Mouse (Mus musculus) neural tube, embryonic 15.5 days (tissue): ENCODE results near the gene Cpeb3. TPM values are rescaled to one million over a fixed set of nuclear protein-coding genes. Genes with fewer than 3 reads are reported as not detected.
"Not testable (repeated sequence)": the region's sequence is repeated elsewhere in the genome, so short reads cannot be mapped to it uniquely, and the experiment has no call there.

Source experiments
- ATAC-seq: fragments of 200-750 bp; cut with Nextera tagmentation; 2 replicates; pipeline ENCODE4 v1.8.0; 2017; ENCODE audit warnings: mild to moderate bottlenecking, moderate TSS enrichment, moderate library complexity; ENCODE audit not compliant: low FRiP score
- H3K27ac ChIP-seq: fragments of 300-500 bp; sonication (generic); replicated peaks from 2 replicates; pipeline ENCODE4 v1.5.1; 2015; ENCODE audit warnings: mild to moderate bottlenecking, inconsistent platforms
- H3K27me3 ChIP-seq: fragments of 300-500 bp; sonication (generic); replicated peaks from 2 replicates; pipeline ENCODE4 v1.6.1; 2015; ENCODE audit warnings: inconsistent platforms
- H3K36me3 ChIP-seq: fragments of 300-500 bp; sonication (generic); 2 replicates; pipeline ENCODE4 v1.6.1; 2015; ENCODE audit warnings: inconsistent platforms
- H3K4me1 ChIP-seq: fragments of 300-500 bp; sonication (generic); 2 replicates; pipeline ENCODE4 v1.6.1; 2015; ENCODE audit warnings: inconsistent platforms
- H3K4me2 ChIP-seq: fragments of 300-500 bp; sonication (generic); 2 replicates; pipeline ENCODE4 v1.6.1; 2015; ENCODE audit warnings: inconsistent platforms, mild to moderate bottlenecking, moderate library complexity
- H3K4me3 ChIP-seq: fragments of 300-500 bp; sonication (generic); replicated peaks from 2 replicates; pipeline ENCODE4 v1.5.1; 2015; ENCODE audit warnings: mild to moderate bottlenecking, inconsistent platforms
- H3K9ac ChIP-seq: fragments of 300-500 bp; sonication (generic); replicated peaks from 2 replicates; pipeline ENCODE4 v1.6.1; 2015; ENCODE audit warnings: mild to moderate bottlenecking, inconsistent platforms
- H3K9me3 ChIP-seq: fragments of 300-500 bp; sonication (generic); replicated peaks from 2 replicates; pipeline ENCODE4 v1.6.1; 2016; ENCODE audit warnings: inconsistent platforms
- WGBS: fragments of 180-500 bp; shearing (Covaris S2); methylation state at CpG from one replicate; pipeline ENCODE4 v1.1.7; 2015; ENCODE audit warnings: mixed read lengths; 5-methylcytosine and 5-hydroxymethylcytosine counted together
- polyA plus RNA-seq: library from polyadenylated mRNA; unstranded; fragments of >200 nt; fragmentation: Nextera tagmentation; extraction: Ambion mirVana; gene quantifications from 2 replicates; pipeline ENCODE4 v1.2.1, GENCODE M21; 2015

Gene Cpeb3
- polyA plus RNA-seq, 1 experiment from 2014 or later, result 12.0 TPM

DNA sequence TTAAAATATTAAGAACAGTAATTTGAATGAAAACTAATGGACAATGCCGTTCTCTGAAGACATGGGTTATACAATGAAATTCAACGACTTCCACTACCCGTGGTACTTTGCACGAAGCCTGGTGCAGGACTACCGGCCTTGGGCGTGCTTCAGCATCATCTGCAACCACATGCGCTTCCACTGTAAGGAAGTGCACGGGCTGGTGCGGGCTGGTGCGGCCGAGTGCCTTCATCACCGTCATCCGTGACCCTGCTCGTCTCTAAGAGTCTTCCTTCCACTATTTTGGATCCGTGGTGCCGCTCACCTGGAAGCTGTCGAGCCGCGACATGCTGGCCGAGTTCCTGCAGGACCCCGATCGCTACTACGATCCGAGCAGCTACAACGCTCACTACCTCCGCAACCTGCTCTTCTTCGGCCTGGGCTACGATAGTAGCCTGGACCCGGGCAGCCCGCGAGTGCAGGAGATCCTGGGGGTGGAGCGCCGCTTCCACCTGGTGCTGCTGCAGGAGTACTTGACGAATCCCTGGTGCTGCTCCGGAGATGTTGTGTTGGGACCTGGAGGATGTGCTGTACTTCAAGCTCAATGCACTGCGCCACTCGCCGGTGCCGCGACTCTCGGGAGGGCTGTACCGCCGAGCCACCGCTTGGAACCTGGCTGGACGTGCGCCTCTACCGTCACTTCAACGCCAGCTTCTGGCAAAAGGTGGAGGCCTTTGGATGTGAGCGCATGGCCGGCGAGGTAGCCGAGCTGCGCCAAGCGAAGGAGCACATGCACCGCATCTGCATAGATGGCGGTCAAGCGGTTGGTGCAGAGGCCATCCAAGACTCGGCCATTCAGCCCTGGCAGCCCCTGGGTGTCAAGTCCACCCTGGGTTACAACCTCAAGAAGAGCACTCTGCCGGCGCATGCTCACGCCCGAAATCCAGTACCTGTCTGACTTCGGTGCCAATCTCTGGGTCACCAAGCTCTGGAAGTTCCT lies 25.4 kb upstream of the Cpeb3 start:
- Histone ChIP-seq H3K4me1 (peaks cover 17% of the 10 kb centered on the region), H3K9ac (peak overlapping the region; percentile 50), H3K9me3 (no peaks in the 10 kb centered on the region), H3K4me2 (peak overlapping the region; percentile 85), H3K27ac (0 out of 2 replicates have a peak overlapping the region, but pooled peaks have one; percentile 13), H3K36me3 (no peaks in the 10 kb centered on the region), H3K4me3 (peak overlapping the region; percentile 46), H3K27me3 (peaks cover 12% of the 10 kb centered on the region; the same call in 1 of the 2 replicates)
- WGBS, result 5% methylated on average over 63 of the region's 63 CpGs
- peak; percentile 80 for ATAC-seq

- 59% methylated on average over 9 of the region's 9 CpGs for WGBS
- H3K9ac ChIP-seq, H3K27ac ChIP-seq, H3K4me3 ChIP-seq, H3K4me1 ChIP-seq, H3K36me3 ChIP-seq, ATAC-seq, H3K4me2 ChIP-seq, H3K9me3 ChIP-seq: not testable (repeated sequence)
- peaks cover 12% of the 10 kb centered on the region; the same call in 1 of the 2 replicates for H3K27me3 ChIP-seq
These were observed 24.2 kb upstream of the Cpeb3 start for GRCm38 (mm10) chr19:37232598-37232997.

- H3K4me3 ChIP-seq, result no peak overlapping the region
- H3K27ac ChIP-seq, result no peak overlapping the region
- no peaks in the 10 kb centered on the region for H3K9me3 ChIP-seq
- H3K27me3 ChIP-seq, result no peaks in the 10 kb centered on the region
- peaks cover 16% of the 10 kb centered on the region for H3K36me3 ChIP-seq
- no peak overlapping the region for H3K9ac ChIP-seq
- ATAC-seq, result no peak
- H3K4me2 ChIP-seq, result no peak overlapping the region
- H3K4me1 ChIP-seq, result no peaks in the 10 kb centered on the region
- 86% methylated on average over 6 of the region's 6 CpGs for WGBS
These were observed 16.9 kb upstream of the Cpeb3 start for GRCm38 (mm10) chr19:37225197-37225862.

- H3K9ac ChIP-seq, result no peak overlapping the region
- H3K4me2 ChIP-seq, result no peak overlapping the region
- WGBS, result 85% methylated on average over 2 of the region's 2 CpGs
- H3K4me1 ChIP-seq, result peaks cover 1% of the 10 kb centered on the region
- peaks cover 45% of the 10 kb centered on the region for H3K36me3 ChIP-seq
- no peak overlapping the region for H3K27ac ChIP-seq
- H3K27me3 ChIP-seq, result no peaks in the 10 kb centered on the region
- ATAC-seq, result no peak
- no peak overlapping the region for H3K4me3 ChIP-seq
- H3K9me3 ChIP-seq, result no peaks in the 10 kb centered on the region
These were observed 6.3 kb upstream of the Cpeb3 start for GRCm38 (mm10) chr19:37214711-37215110.

GRCm38 (mm10) chr19:37211416-37211815 lies 3.0 kb upstream of the Cpeb3 start:
- H3K4me1 ChIP-seq, result peaks cover 16% of the 10 kb centered on the region
- WGBS, result 97% methylated on average over 3 of the region's 3 CpGs
- no peaks in the 10 kb centered on the region for H3K27me3 ChIP-seq
- no peak for ATAC-seq
- H3K9me3 ChIP-seq, result no peaks in the 10 kb centered on the region
- no peak overlapping the region for H3K4me2 ChIP-seq
- no peak overlapping the region for H3K9ac ChIP-seq
- H3K36me3 ChIP-seq, result peaks cover 23% of the 10 kb centered on the region
- H3K27ac ChIP-seq, result no peak overlapping the region
- no peak overlapping the region for H3K4me3 ChIP-seq

DNA sequence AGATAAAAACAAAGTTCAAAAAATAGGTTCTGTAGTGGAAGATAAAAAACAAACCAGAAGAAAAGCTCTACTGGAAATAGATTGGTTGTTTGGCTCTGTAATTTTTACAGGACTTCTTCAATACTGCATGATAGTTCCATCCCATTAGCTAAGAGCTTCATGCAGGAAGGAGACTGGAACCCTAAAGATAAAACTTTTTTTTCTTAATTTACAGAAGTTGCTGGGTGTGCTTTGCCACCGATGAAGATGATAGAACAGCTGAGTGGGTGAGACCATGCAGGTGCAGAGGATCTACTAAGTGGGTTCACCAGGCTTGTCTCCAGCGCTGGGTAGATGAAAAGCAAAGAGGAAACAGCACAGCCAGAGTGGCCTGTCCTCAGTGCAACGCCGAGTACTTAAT lies 2.1 kb upstream of the Cpeb3 start:
- no peak overlapping the region for H3K4me3 ChIP-seq
- H3K27me3 ChIP-seq, result no peaks in the 10 kb centered on the region
- H3K4me1 ChIP-seq, result peaks cover 22% of the 10 kb centered on the region
- peaks cover 21% of the 10 kb centered on the region for H3K36me3 ChIP-seq
- no peak overlapping the region for H3K9ac ChIP-seq
- H3K27ac ChIP-seq, result no peak overlapping the region
- H3K4me2 ChIP-seq, result no peak overlapping the region
- over 99% methylated on average over 4 of the region's 4 CpGs for WGBS
- no peaks in the 10 kb centered on the region for H3K9me3 ChIP-seq
- ATAC-seq, result no peak

DNA sequence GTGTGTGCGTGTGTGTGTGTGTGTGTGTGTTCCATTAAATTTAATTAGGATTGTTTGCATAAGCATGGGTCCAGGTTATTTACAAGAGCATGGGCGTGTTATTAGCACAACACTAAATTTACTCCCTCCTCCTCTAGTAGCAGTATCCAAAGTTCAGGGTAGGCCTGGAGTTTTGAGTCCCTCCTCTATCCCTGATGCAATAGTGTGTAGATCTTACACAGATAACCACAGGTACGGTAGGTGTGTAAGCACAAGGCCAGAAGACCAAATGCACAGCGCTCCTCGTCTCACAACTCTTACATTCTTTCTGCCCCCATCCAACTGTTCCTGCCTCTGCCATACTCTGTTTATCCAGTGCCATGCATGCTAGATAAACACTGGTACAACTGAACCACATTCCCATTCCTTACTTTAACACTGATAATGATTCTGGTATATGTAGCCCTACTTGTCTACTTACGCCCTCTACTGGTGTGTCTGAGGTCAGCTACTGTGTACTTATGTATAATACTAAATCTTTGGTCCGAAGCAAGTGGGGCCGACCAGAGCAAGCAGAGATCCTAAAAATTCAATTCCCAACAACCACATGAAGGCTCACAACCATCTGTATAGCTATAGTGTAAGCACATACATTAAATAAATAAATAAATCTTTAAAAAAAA lies 1.2 kb upstream of the Cpeb3 start:
- Histone ChIP-seq H3K27me3 (no peaks in the 10 kb centered on the region), H3K4me2 (peak overlapping the region; percentile 87), H3K27ac (no peak overlapping the region), H3K9me3 (no peaks in the 10 kb centered on the region), H3K9ac (no peak overlapping the region), H3K36me3 (peaks cover 19% of the 10 kb centered on the region), H3K4me1 (peaks cover 22% of the 10 kb centered on the region), H3K4me3 (no peak overlapping the region)
- no peak for ATAC-seq
- 87% methylated on average over 8 of the region's 8 CpGs for WGBS

GRCm38 (mm10) chr19:37208986-37209385 lies 585 bp upstream of the Cpeb3 start:
- ATAC-seq, result no peak
- WGBS, result 71% methylated on average over 7 of the region's 7 CpGs
- H3K9ac ChIP-seq, result peak overlapping the region; percentile 98

DNA sequence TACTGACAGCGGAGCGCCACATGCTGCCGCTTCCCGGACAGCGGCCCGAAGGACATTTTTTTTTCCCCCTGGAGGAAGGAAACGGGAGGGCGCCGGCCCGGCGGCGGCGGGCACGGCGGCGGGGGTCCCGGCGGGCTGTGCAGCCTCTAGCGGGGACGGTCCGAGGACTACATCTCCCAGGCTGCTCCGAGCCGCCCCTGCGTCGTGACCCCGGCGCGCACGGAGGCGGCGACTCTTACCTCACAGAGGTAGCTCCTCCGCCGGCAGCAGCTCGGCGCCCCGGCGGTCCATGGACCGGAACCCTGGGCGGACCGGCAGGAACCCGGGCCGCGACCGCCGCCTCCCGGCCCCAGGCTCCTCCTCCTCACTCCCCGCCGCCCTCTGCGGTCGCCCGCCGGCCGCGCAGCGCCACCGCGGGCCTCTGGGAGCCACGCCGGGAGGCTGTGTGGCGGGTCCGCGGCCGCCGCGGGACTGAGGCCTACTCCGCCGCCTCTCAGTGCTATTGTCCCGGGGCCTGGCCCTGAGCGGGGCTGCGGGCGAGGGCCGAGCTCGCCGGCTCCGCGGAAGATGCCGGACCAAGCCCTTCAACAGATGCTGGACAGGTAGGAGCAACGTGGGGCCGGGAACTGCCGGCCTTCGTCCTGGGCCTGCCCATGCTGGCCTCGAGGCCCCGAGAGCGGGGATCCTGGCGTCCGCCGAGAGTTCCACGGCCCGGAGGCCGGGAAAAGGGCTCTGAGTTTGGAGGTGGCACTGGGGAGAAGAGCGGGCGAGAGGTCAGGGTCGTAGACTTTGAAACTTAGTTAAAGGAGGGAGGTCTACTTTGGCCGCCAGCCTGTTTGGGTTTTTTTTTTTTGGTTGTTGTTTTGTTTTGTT lies 862 bp downstream of the Cpeb3 start, which contains the start of gene March5:
Gene March5, plus strand, starts transcription at position 241 of the 873 bp plus-strand sequence.
- peak within 1 kb of the TSS; percentile 98 for H3K9ac ChIP-seq
- peak within 1 kb of the TSS; percentile 87 for H3K4me2 ChIP-seq
- H3K27me3 ChIP-seq, result no peaks in the 10 kb centered on the region
- peak within 1 kb of the TSS; percentile 84 for H3K27ac ChIP-seq
- H3K9me3 ChIP-seq, result no peaks in the 10 kb centered on the region
- H3K36me3 ChIP-seq, result peaks cover 16% of the 10 kb centered on the region
- H3K4me1 ChIP-seq, result peaks cover 22% of the 10 kb centered on the region
- ATAC-seq, result peak; percentile 99
- H3K4me3 ChIP-seq, result peak within 1 kb of the TSS; percentile 100
- WGBS, result under 1% methylated on average over 85 of the region's 94 CpGs

More at GRCm38 (mm10) chr19:37208986-37209385, 585 bp upstream of the Cpeb3 start:
- no peaks in the 10 kb centered on the region for H3K27me3 ChIP-seq
- no peaks in the 10 kb centered on the region for H3K9me3 ChIP-seq
- H3K4me1 ChIP-seq, result peaks cover 22% of the 10 kb centered on the region
- H3K36me3 ChIP-seq, result peaks cover 19% of the 10 kb centered on the region
- peak overlapping the region; percentile 87 for H3K4me2 ChIP-seq
- peak overlapping the region; percentile 100 for H3K4me3 ChIP-seq
- H3K27ac ChIP-seq, result no peak overlapping the region

- peak overlapping the region; percentile 100 for H3K4me3 ChIP-seq
- H3K27me3 ChIP-seq, result no peaks in the 10 kb centered on the region
- H3K4me2 ChIP-seq, result peak overlapping the region; percentile 87
- H3K4me1 ChIP-seq, result peaks cover 22% of the 10 kb centered on the region
- peak; percentile 85 for ATAC-seq
- H3K27ac ChIP-seq, result peak overlapping the region; percentile 84
- peaks cover 9% of the 10 kb centered on the region for H3K36me3 ChIP-seq
- under 1% methylated on average over 47 of the region's 47 CpGs for WGBS
- H3K9ac ChIP-seq, result peak overlapping the region; percentile 98
- H3K9me3 ChIP-seq, result no peaks in the 10 kb centered on the region
These were observed 1.6 kb downstream of the Cpeb3 start for GRCm38 (mm10) chr19:37206641-37207302.
